In the genomic region with DNA sequence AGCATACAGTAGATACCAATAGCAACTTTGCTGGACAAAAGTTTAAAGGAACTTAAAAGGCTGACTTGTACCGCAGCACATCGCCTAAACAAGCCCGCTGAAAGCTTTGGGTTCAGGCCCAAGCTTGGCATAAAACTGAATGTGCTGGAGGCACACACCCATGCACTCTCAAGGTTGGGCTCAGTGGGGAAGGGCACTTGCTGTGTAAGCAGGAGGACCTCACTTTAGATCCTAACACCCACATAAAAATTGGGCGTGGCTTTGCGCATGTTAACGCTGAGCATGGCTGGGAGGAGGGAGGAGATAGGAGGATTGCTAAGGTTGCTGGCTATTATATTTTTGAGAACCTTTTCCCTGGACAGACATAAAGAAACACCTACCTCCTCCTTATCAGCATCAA, we compare ENCODE assay signal across 13 mouse cellular contexts. TPM values are rescaled to one million over a fixed set of nuclear protein-coding genes. Genes with fewer than 3 reads are reported as not detected.
DNase-seq lines count a peak whose midpoint lies in the region; ATAC-seq and TF ChIP-seq lines count a peak whose summit lies in the region.
"Had no signal": no experiment of that assay in that cellular context is flagged by ENCODE, and none has a peak within 500 bp of the region (broad histone marks: within the 10 kb centered on the region; RNA-seq: fewer than 3 reads in every experiment).

No protein-coding gene starts in this region.

- H3K4me1 ChIP-seq in kidney, postnatal 0 days (replicated peaks; ENCODE audit: insufficient read depth, low read length) = 0 out of 2 replicates have a peak, but pooled peaks cover 5% of the 10 kb centered on the region
- H3K4me1 ChIP-seq in embryonic fibroblast, embryonic 13.5 days (ENCODE audit: control insufficient read depth, insufficient read depth, low read length) = 0 out of 2 replicates have a peak, but pooled peaks cover 5% of the 10 kb centered on the region
- H3K4me1 ChIP-seq in liver, embryonic 16.5 days (ENCODE audit: control insufficient read depth, low read depth, low read length) = peaks cover 26% of the 10 kb centered on the region
- H3K4me1 ChIP-seq: limb, embryonic 12.5 days had no signal

- no peak overlapping the region for H3K9ac ChIP-seq in kidney, postnatal 0 days (ENCODE audit: low read depth, low read length)
- no peak overlapping the region for H3K9ac ChIP-seq in liver, embryonic 16.5 days (ENCODE audit: low read depth, low read length)

- H3K36me3 ChIP-seq in kidney, postnatal 0 days (ENCODE audit: insufficient read depth, low read length) = no peaks in the 10 kb centered on the region
- H3K36me3 ChIP-seq in liver, embryonic 16.5 days (ENCODE audit: control insufficient read depth, insufficient read depth) = peaks cover 2% of the 10 kb centered on the region; the same call in 1 of the 2 replicates

- no peak for TF ChIP-seq POLR2A in embryonic fibroblast, embryonic 13.5 days (IDR thresholded peaks at IDR 0.05; ENCODE audit: low read depth, low read length)

- peak overlapping the region; percentile 40; the same call in 1 of the 2 replicates for H3K27ac ChIP-seq in kidney, postnatal 0 days
- peak overlapping the region; percentile 28 for H3K27ac ChIP-seq in embryonic fibroblast, embryonic 13.5 days (ENCODE audit: insufficient read depth, low read length)
- H3K27ac ChIP-seq in liver, embryonic 16.5 days (ENCODE audit: low read length) = peak overlapping the region; percentile 35; the same call in 1 of the 2 replicates
- H3K27ac ChIP-seq in layer of hippocampus, adult 2 months = no peak overlapping the region

- no peak for DNase-seq in kidney, postnatal 0 days (ENCODE audit: low spot score)
- DNase-seq in kidney, postnatal 14 days = no peak
- DNase-seq in NIH3T3 (ENCODE audit: low read depth) = peak; percentile 32
- DNase-seq in layer of hippocampus, adult 2 months (ENCODE audit: low spot score in 2 of 2) = no peak
- no peak for DNase-seq in B cell, adult 2 months
- DNase-seq in cerebellum, adult 9-10 months = no peak
- DNase-seq: gastrocnemius, postnatal 14 days; kidney, adult 9 months; thymus, postnatal 36 days had no signal

- no peak overlapping the region for H3K4me2 ChIP-seq in kidney, postnatal 0 days (ENCODE audit: low read length)
- peak overlapping the region; percentile 11; the same call in 1 of the 2 replicates for H3K4me2 ChIP-seq in liver, embryonic 16.5 days (ENCODE audit: low read depth, low read length)
- H3K4me2 ChIP-seq: limb, embryonic 12.5 days had no signal

- H3K27me3 ChIP-seq in kidney, postnatal 0 days (ENCODE audit: insufficient read depth, low read length) = no peaks in the 10 kb centered on the region
- H3K27me3 ChIP-seq in liver, embryonic 16.5 days (ENCODE audit: control insufficient read depth, insufficient read depth, low read depth, low read length) = no peaks in the 10 kb centered on the region
- H3K27me3 ChIP-seq: limb, embryonic 12.5 days had no signal

- no peak overlapping the region for H3K4me3 ChIP-seq in kidney, postnatal 0 days (replicated peaks; ENCODE audit: low read depth, low read length)
- no peak overlapping the region for H3K4me3 ChIP-seq in embryonic fibroblast, embryonic 13.5 days (ENCODE audit: insufficient read depth, low read length)
- no peak overlapping the region for H3K4me3 ChIP-seq in liver, embryonic 16.5 days (ENCODE audit: low read depth, low read length)
- H3K4me3 ChIP-seq in layer of hippocampus, adult 2 months = no peak overlapping the region
- H3K4me3 ChIP-seq: limb, embryonic 12.5 days; myocyte had no signal

- 55% methylated on average over 6 of the region's 6 CpGs for WGBS in kidney, postnatal 0 days
- WGBS in liver, embryonic 16.5 days (ENCODE audit: insufficient replicate concordance) = 33% methylated on average over 6 of the region's 6 CpGs

- no peak for ATAC-seq in kidney, postnatal 0 days (replicated peaks; ENCODE audit: low FRiP score, low read depth)
- ATAC-seq in liver, embryonic 16.5 days (ENCODE audit: low read depth) = peak; percentile 68

- no peaks in the 10 kb centered on the region for H3K9me3 ChIP-seq in kidney, postnatal 0 days (replicated peaks; ENCODE audit: low read length)
- H3K9me3 ChIP-seq in liver, embryonic 16.5 days (replicated peaks; ENCODE audit: control insufficient read depth, low read length) = no peaks in the 10 kb centered on the region
- H3K9me3 ChIP-seq: limb, embryonic 12.5 days had no signal

- TF ChIP-seq CTCF in kidney, postnatal 0 days (IDR thresholded peaks at IDR 0.05; ENCODE audit: low read depth) = no peak
- TF ChIP-seq CTCF in embryonic fibroblast, embryonic 13.5 days (IDR thresholded peaks at IDR 0.05; ENCODE audit: borderline replicate concordance, insufficient read depth, low read length) = no peak
- no peak for TF ChIP-seq CTCF in layer of hippocampus, adult 2 months (conservative IDR thresholded peaks at IDR 0.05)

RNA-seq across cellular contexts. Expression of a gene that starts 8.7 kb away (rescaled TPM):
- polyA plus RNA-seq in kidney, postnatal 0 days (2015; fragmentation: Nextera tagmentation; extraction: Ambion mirVana) = 1,652 and 1,801 TPM in 2 replicates
- 352 and 397 TPM in 2 replicates for polyA plus RNA-seq in embryonic fibroblast, embryonic 13.5 days (2011; ENCODE audit: insufficient read length, low read depth, missing spikeins)
- polyA plus RNA-seq in liver, embryonic 16.5 days (2015; fragmentation: Nextera tagmentation; extraction: Ambion mirVana) = 1,068 and 1,164 TPM in 2 replicates
- 100 to 1,000 TPM; 416 to 419 TPM for total RNA-seq in layer of hippocampus, adult 2 months (2021)

RNA-seq across cellular contexts. Expression of a gene that starts 10.5 kb away (rescaled TPM):
- polyA plus RNA-seq in kidney, postnatal 0 days (2015; fragmentation: Nextera tagmentation; extraction: Ambion mirVana) = 162 and 170 TPM in 2 replicates
- polyA plus RNA-seq in embryonic fibroblast, embryonic 13.5 days (2011; ENCODE audit: insufficient read length, low read depth, missing spikeins) = 146 and 149 TPM in 2 replicates
- polyA plus RNA-seq in liver, embryonic 16.5 days (2015; fragmentation: Nextera tagmentation; extraction: Ambion mirVana) = 77.7 and 83.4 TPM in 2 replicates
- total RNA-seq in layer of hippocampus, adult 2 months (2021) = 10 to 100 TPM; 87.9 to 92.9 TPM

RNA-seq across cellular contexts. Expression of a gene that starts 14.5 kb away (rescaled TPM):
- polyA plus RNA-seq in kidney, postnatal 0 days (2015; fragmentation: Nextera tagmentation; extraction: Ambion mirVana) = 18.1 and 20.1 TPM in 2 replicates
- 55.1 and 58.4 TPM in 2 replicates for polyA plus RNA-seq in embryonic fibroblast, embryonic 13.5 days (2011; ENCODE audit: insufficient read length, low read depth, missing spikeins)
- 7.9 and 8.1 TPM in 2 replicates for polyA plus RNA-seq in liver, embryonic 16.5 days (2015; fragmentation: Nextera tagmentation; extraction: Ambion mirVana)
- total RNA-seq in layer of hippocampus, adult 2 months (2021) = 10 to 100 TPM; 13.1 to 13.3 TPM

RNA-seq across cellular contexts. Expression of a gene that starts 39.1 kb away (rescaled TPM):
- 0.64 and 0.75 TPM in 2 replicates for polyA plus RNA-seq in kidney, postnatal 0 days (2015; fragmentation: Nextera tagmentation; extraction: Ambion mirVana)
- polyA plus RNA-seq in embryonic fibroblast, embryonic 13.5 days (2011; ENCODE audit: insufficient read length, low read depth, missing spikeins) = not detected in 2 replicates
- polyA plus RNA-seq in liver, embryonic 16.5 days (2015; fragmentation: Nextera tagmentation; extraction: Ambion mirVana) = 0.91 and 1.2 TPM in 2 replicates
- 1 to 10 TPM; 1.0 to 1.1 TPM for total RNA-seq in layer of hippocampus, adult 2 months (2021)
- polyA plus RNA-seq: myocyte had no signal
